Mouse (Mus musculus) kidney, postnatal 36 days (tissue): Measurements from ENCODE around the gene Tln2.
"Not testable (repeated sequence)": the region's sequence is repeated elsewhere in the genome, so short reads cannot be mapped to it uniquely, and the experiment has no call there.

Experiments
- DNase-seq, 2 experiments: peaks; one replicate each; pipeline ENCODE4 v3.0.0; 2021 to 2022; ENCODE audit warnings: mixed read lengths in 2 of 2

The Tln2 gene

GRCm38 (mm10) chr9:67353365-67353764 lies 206.1 kb downstream of the Tln2 start:
- DNase-seq, result no peak

- DNase-seq, result peak in 1 of 2 experiments; percentile 16
Observed at GRCm38 (mm10) chr9:67348983-67349382, 210.5 kb downstream of the Tln2 start.

- no peak for DNase-seq
Observed at GRCm38 (mm10) chr9:67347184-67347583, 212.3 kb downstream of the Tln2 start.

- DNase-seq, result no peak
Observed at GRCm38 (mm10) chr9:67331281-67331680, 228.2 kb downstream of the Tln2 start.

GRCm38 (mm10) chr9:67328451-67328850 lies 231.1 kb downstream of the Tln2 start:
- DNase-seq, result no peak

- peak in 1 of 2 experiments; percentile 16 for DNase-seq
Observed at GRCm38 (mm10) chr9:67321886-67322285, 237.6 kb downstream of the Tln2 start.

GRCm38 (mm10) chr9:67315356-67315755 lies 244.1 kb downstream of the Tln2 start:
- DNase-seq, result peak; percentile 46 to 81

- DNase-seq, result no peak
Observed at GRCm38 (mm10) chr9:67304992-67305391, 254.5 kb downstream of the Tln2 start.

GRCm38 (mm10) chr9:67303986-67304385 lies 255.5 kb downstream of the Tln2 start:
- peak; percentile 80 to 83 for DNase-seq

- DNase-seq, result no peak
Observed at GRCm38 (mm10) chr9:67303038-67303437, 256.5 kb downstream of the Tln2 start.

- peak; percentile 49 to 52 for DNase-seq
Observed at GRCm38 (mm10) chr9:67302386-67302989, 257.0 kb downstream of the Tln2 start.

- DNase-seq, result no peak
Observed at GRCm38 (mm10) chr9:67301571-67301970, 257.9 kb downstream of the Tln2 start.

- DNase-seq, result no peak
Observed at GRCm38 (mm10) chr9:67300769-67301168, 258.7 kb downstream of the Tln2 start.

- peak in 1 of 2 experiments; percentile 17 for DNase-seq
Observed at GRCm38 (mm10) chr9:67300346-67300745, 259.2 kb downstream of the Tln2 start.

- DNase-seq, result peak; percentile 73 to 87
Observed at GRCm38 (mm10) chr9:67299164-67299563, 260.3 kb downstream of the Tln2 start.

GRCm38 (mm10) chr9:67297236-67297889 lies 262.1 kb downstream of the Tln2 start:
- DNase-seq, result peak; percentile 68 to 70

- no peak for DNase-seq
Observed at GRCm38 (mm10) chr9:67287457-67287856, 272.0 kb downstream of the Tln2 start.

GRCm38 (mm10) chr9:67286801-67287200 lies 272.7 kb downstream of the Tln2 start:
- no peak for DNase-seq

- DNase-seq, result no peak
Observed at GRCm38 (mm10) chr9:67285544-67285943, 274.0 kb downstream of the Tln2 start.

- DNase-seq, result no peak
Observed at GRCm38 (mm10) chr9:67281812-67282211, 277.7 kb downstream of the Tln2 start.

- not testable (repeated sequence) for DNase-seq
Observed at GRCm38 (mm10) chr9:67280311-67280710, 279.2 kb downstream of the Tln2 start.

GRCm38 (mm10) chr9:67276446-67276845 lies 283.1 kb downstream of the Tln2 start:
- DNase-seq, result no peak

GRCm38 (mm10) chr9:67274296-67274695 lies 285.2 kb downstream of the Tln2 start:
- no peak for DNase-seq

- DNase-seq, result no peak
Observed at GRCm38 (mm10) chr9:67273362-67273761, 286.1 kb downstream of the Tln2 start.

- DNase-seq, result no peak
Observed at GRCm38 (mm10) chr9:67270734-67271133, 288.8 kb downstream of the Tln2 start.
